Mouse (Mus musculus): ENCODE data around the gene Serpina1f. TPM values are rescaled to one million over a fixed set of nuclear protein-coding genes. Genes with fewer than 3 reads are reported as not detected.
"Not testable (repeated sequence)": the region's sequence is repeated elsewhere in the genome, so short reads cannot be mapped to it uniquely, and the experiment has no call there.

The Serpina1f gene
- not detected in 2 replicates for polyA plus RNA-seq (2016; fragmentation: Nextera tagmentation; extraction: Ambion mirVana)

GRCm38 (mm10) chr12:103695429-103695828 is at the start of gene Serpina1f:
Gene Serpina1f, minus strand, starts transcription at chr12:103695529.
- Histone ChIP-seq H3K4me3 (no peak within 1 kb of the TSS), H3K27me3 (ENCODE audit: poor library complexity, severe bottlenecking) (no peaks in the 10 kb centered on the region), H3K36me3 (replicated peaks) (no peaks in the 10 kb centered on the region), H3K9me3 (no peaks in the 10 kb centered on the region), H3K4me1 (no peaks in the 10 kb centered on the region), H3K27ac (no peak within 1 kb of the TSS)
- DNase-seq (ENCODE audit: extremely low spot score, low spot score) = no peak
- WGBS = 95% methylated on average over 8 of the region's 8 CpGs

- peaks cover 44% of the 10 kb centered on the region; the same call in 1 of the 2 replicates for H3K9me3 ChIP-seq
- H3K27ac ChIP-seq; DNase-seq (ENCODE audit: extremely low spot score, low spot score); H3K4me1 ChIP-seq; H3K36me3 ChIP-seq (replicated peaks); H3K27me3 ChIP-seq (ENCODE audit: poor library complexity, severe bottlenecking); H3K4me3 ChIP-seq: not testable (repeated sequence)
- 87% methylated on average over 6 of the region's 6 CpGs for WGBS
Measured at GRCm38 (mm10) chr12:103737791-103738580, 42.7 kb upstream of the Serpina1f start.

GRCm38 (mm10) chr12:103735566-103735965 is 40.2 kb upstream of the Serpina1f start:
- H3K4me1 ChIP-seq; H3K27ac ChIP-seq; H3K36me3 ChIP-seq (replicated peaks); H3K27me3 ChIP-seq (ENCODE audit: poor library complexity, severe bottlenecking); DNase-seq (ENCODE audit: extremely low spot score, low spot score); H3K4me3 ChIP-seq: not testable (repeated sequence)
- 88% methylated on average over 4 of the region's 4 CpGs for WGBS
- peaks cover 50% of the 10 kb centered on the region; the same call in 1 of the 2 replicates for H3K9me3 ChIP-seq

- H3K9me3 ChIP-seq = peaks cover 52% of the 10 kb centered on the region; the same call in 1 of the 2 replicates
- not testable (repeated sequence) for H3K27ac ChIP-seq; DNase-seq (ENCODE audit: extremely low spot score, low spot score); H3K27me3 ChIP-seq (ENCODE audit: poor library complexity, severe bottlenecking); H3K4me1 ChIP-seq; H3K36me3 ChIP-seq (replicated peaks); H3K4me3 ChIP-seq
- WGBS = 89% methylated on average over 4 of the region's 4 CpGs
Measured at GRCm38 (mm10) chr12:103735101-103735500, 39.8 kb upstream of the Serpina1f start.

GRCm38 (mm10) chr12:103711537-103711936 is 16.2 kb upstream of the Serpina1f start:
- no peaks in the 10 kb centered on the region for H3K36me3 ChIP-seq (replicated peaks)
- peaks cover 13% of the 10 kb centered on the region; the same call in 1 of the 2 replicates for H3K9me3 ChIP-seq
- no peak overlapping the region for H3K4me3 ChIP-seq
- H3K4me1 ChIP-seq = no peaks in the 10 kb centered on the region
- H3K27me3 ChIP-seq (ENCODE audit: poor library complexity, severe bottlenecking) = no peaks in the 10 kb centered on the region
- 73% methylated on average over 3 of the region's 3 CpGs for WGBS
- no peak for DNase-seq (ENCODE audit: extremely low spot score, low spot score)
- H3K27ac ChIP-seq = no peak overlapping the region

- H3K9me3 ChIP-seq = 0 out of 2 replicates have a peak, but pooled peaks cover 4% of the 10 kb centered on the region
- WGBS = 65% methylated on average over 1 of the region's 1 CpGs
- DNase-seq (ENCODE audit: extremely low spot score, low spot score) = no peak
Measured at GRCm38 (mm10) chr12:103710405-103710804, 15.1 kb upstream of the Serpina1f start.

GRCm38 (mm10) chr12:103706113-103706512 is 10.8 kb upstream of the Serpina1f start:
- no peaks in the 10 kb centered on the region for H3K27me3 ChIP-seq (ENCODE audit: poor library complexity, severe bottlenecking)
- 90% methylated on average over 4 of the region's 4 CpGs for WGBS
- H3K27ac ChIP-seq = no peak overlapping the region
- no peaks in the 10 kb centered on the region for H3K36me3 ChIP-seq (replicated peaks)
- no peaks in the 10 kb centered on the region for H3K4me1 ChIP-seq
- no peak overlapping the region for H3K4me3 ChIP-seq
- no peaks in the 10 kb centered on the region for H3K9me3 ChIP-seq
- no peak for DNase-seq (ENCODE audit: extremely low spot score, low spot score)

More at GRCm38 (mm10) chr12:103710405-103710804, 15.1 kb upstream of the Serpina1f start:
- H3K4me3 ChIP-seq = no peak overlapping the region
- no peaks in the 10 kb centered on the region for H3K4me1 ChIP-seq
- no peak overlapping the region for H3K27ac ChIP-seq
- no peaks in the 10 kb centered on the region for H3K27me3 ChIP-seq (ENCODE audit: poor library complexity, severe bottlenecking)
- H3K36me3 ChIP-seq (replicated peaks) = no peaks in the 10 kb centered on the region

GRCm38 (mm10) chr12:103705547-103705946 is 10.2 kb upstream of the Serpina1f start:
- DNase-seq (ENCODE audit: extremely low spot score, low spot score) = no peak
- H3K9me3 ChIP-seq = no peaks in the 10 kb centered on the region
- no peak overlapping the region for H3K4me3 ChIP-seq
- no peaks in the 10 kb centered on the region for H3K36me3 ChIP-seq (replicated peaks)
- 74% methylated on average over 2 of the region's 2 CpGs for WGBS
- H3K27ac ChIP-seq = no peak overlapping the region
- no peaks in the 10 kb centered on the region for H3K27me3 ChIP-seq (ENCODE audit: poor library complexity, severe bottlenecking)
- H3K4me1 ChIP-seq = no peaks in the 10 kb centered on the region

GRCm38 (mm10) chr12:103700144-103700750 is 4.9 kb upstream of the Serpina1f start:
- Histone ChIP-seq H3K27me3 (ENCODE audit: poor library complexity, severe bottlenecking) (no peaks in the 10 kb centered on the region), H3K9me3 (no peaks in the 10 kb centered on the region), H3K4me1 (no peaks in the 10 kb centered on the region), H3K36me3 (replicated peaks) (no peaks in the 10 kb centered on the region), H3K27ac (no peak overlapping the region), H3K4me3 (no peak overlapping the region)
- DNase-seq (ENCODE audit: extremely low spot score, low spot score) = no peak
- WGBS = 87% methylated on average over 4 of the region's 4 CpGs

- no peak overlapping the region for H3K27ac ChIP-seq
- H3K4me1 ChIP-seq = no peaks in the 10 kb centered on the region
- no peaks in the 10 kb centered on the region for H3K9me3 ChIP-seq
- no peak for DNase-seq (ENCODE audit: extremely low spot score, low spot score)
- no peaks in the 10 kb centered on the region for H3K27me3 ChIP-seq (ENCODE audit: poor library complexity, severe bottlenecking)
- no peak overlapping the region for H3K4me3 ChIP-seq
- WGBS = 73% methylated on average over 3 of the region's 3 CpGs
- H3K36me3 ChIP-seq (replicated peaks) = no peaks in the 10 kb centered on the region
Measured at GRCm38 (mm10) chr12:103688221-103688814, 7.0 kb downstream of the Serpina1f start.

- H3K27ac ChIP-seq = no peak overlapping the region
- no peaks in the 10 kb centered on the region for H3K27me3 ChIP-seq (ENCODE audit: poor library complexity, severe bottlenecking)
- H3K9me3 ChIP-seq = 0 out of 2 replicates have a peak, but pooled peaks cover 1% of the 10 kb centered on the region
- no peak for DNase-seq (ENCODE audit: extremely low spot score, low spot score)
- no peaks in the 10 kb centered on the region for H3K4me1 ChIP-seq
- H3K36me3 ChIP-seq (replicated peaks) = no peaks in the 10 kb centered on the region
- H3K4me3 ChIP-seq = no peak overlapping the region
- 84% methylated on average over 7 of the region's 7 CpGs for WGBS
Measured at GRCm38 (mm10) chr12:103687021-103687420, 8.3 kb downstream of the Serpina1f start.

GRCm38 (mm10) chr12:103686050-103686449 is 9.3 kb downstream of the Serpina1f start:
- Histone ChIP-seq H3K9me3 (0 out of 2 replicates have a peak, but pooled peaks cover 5% of the 10 kb centered on the region), H3K4me1 (no peaks in the 10 kb centered on the region), H3K27me3 (ENCODE audit: poor library complexity, severe bottlenecking) (no peaks in the 10 kb centered on the region), H3K27ac (no peak overlapping the region), H3K4me3 (no peak overlapping the region), H3K36me3 (replicated peaks) (no peaks in the 10 kb centered on the region)
- 81% methylated on average over 3 of the region's 3 CpGs for WGBS
- DNase-seq (ENCODE audit: extremely low spot score, low spot score) = no peak

GRCm38 (mm10) chr12:103685386-103685785 is 9.9 kb downstream of the Serpina1f start:
- no peaks in the 10 kb centered on the region for H3K27me3 ChIP-seq (ENCODE audit: poor library complexity, severe bottlenecking)
- no peak for DNase-seq (ENCODE audit: extremely low spot score, low spot score)
- no peaks in the 10 kb centered on the region for H3K4me1 ChIP-seq
- 0 out of 2 replicates have a peak, but pooled peaks cover 5% of the 10 kb centered on the region for H3K9me3 ChIP-seq
- H3K4me3 ChIP-seq = no peak overlapping the region
- 91% methylated on average over 3 of the region's 3 CpGs for WGBS
- H3K36me3 ChIP-seq (replicated peaks) = no peaks in the 10 kb centered on the region
- H3K27ac ChIP-seq = no peak overlapping the region
